Mouse (Mus musculus) ovary, adult 18-20 months (tissue): ENCODE measurements around the gene Exoc3l4.
A peak's percentile ranks its signal among the peaks of the same experiment; 100 is the strongest.

Experiments used
- DNase-seq: peaks from one replicate; pipeline ENCODE4 v3.0.0; 2022; ENCODE audit warnings: low spot score, mixed read lengths

The Exoc3l4 gene

DNA sequence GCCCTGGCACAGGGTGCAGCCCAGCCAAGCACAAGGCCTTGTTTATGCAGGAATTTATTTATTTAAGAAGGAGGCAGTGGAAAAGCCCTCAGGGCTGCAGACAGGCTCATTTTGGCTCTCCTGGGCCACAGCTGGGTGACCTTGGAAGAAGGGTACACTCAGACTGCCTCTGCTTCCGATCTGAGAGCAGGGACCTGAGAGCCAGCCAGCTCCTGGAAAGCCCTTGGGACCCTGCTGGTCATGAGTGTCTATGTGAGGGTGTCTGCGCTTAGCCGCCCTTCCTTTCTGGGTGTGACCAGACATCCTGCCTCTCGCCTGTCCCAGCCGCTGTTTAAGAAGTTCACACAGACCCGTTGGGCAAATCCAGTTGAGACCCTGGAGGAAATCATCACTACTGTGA, 33.5 kb downstream of the Exoc3l4 start:
- DNase-seq, result no peak

DNA sequence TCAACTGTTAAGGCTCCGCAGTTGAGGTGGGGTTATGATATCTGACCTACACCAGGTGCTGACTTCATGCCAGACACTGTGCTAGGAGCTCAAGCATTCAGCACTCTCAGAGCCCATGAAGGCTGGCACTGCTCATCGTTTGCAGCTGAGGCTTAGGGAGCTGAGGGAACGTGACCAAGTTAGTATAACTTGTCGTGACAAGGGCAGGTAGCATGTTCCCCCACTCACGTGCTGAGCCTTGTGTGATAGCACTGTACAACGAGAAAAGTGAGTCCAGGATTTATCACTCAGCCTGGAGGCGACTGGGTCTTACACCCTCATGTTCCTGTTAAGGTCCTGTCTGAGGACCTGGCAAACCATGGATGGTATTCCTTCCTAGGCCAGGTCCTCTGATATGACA, 34.7 kb downstream of the Exoc3l4 start:
- DNase-seq, result no peak

DNA sequence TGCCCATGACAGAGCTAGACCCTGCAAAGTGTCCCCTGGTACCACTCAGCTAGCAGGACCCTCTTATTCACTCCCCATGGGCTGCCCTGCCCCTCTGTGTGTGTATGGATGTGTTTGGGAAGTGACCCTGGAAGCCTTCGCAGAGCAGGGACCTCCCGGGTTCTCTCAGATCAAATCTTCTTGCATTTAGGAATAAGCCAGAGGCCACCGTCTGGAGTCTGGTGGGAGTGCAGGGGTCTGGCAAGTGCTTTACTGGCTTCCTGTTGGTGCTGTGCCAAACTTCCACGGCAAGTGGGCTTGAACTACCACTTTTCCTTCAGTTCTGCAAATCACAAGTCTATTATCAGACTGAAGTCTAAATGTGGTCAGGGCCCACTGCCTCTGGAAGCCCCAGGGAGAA, 37.2 kb downstream of the Exoc3l4 start:
- DNase-seq, result no peak

DNA sequence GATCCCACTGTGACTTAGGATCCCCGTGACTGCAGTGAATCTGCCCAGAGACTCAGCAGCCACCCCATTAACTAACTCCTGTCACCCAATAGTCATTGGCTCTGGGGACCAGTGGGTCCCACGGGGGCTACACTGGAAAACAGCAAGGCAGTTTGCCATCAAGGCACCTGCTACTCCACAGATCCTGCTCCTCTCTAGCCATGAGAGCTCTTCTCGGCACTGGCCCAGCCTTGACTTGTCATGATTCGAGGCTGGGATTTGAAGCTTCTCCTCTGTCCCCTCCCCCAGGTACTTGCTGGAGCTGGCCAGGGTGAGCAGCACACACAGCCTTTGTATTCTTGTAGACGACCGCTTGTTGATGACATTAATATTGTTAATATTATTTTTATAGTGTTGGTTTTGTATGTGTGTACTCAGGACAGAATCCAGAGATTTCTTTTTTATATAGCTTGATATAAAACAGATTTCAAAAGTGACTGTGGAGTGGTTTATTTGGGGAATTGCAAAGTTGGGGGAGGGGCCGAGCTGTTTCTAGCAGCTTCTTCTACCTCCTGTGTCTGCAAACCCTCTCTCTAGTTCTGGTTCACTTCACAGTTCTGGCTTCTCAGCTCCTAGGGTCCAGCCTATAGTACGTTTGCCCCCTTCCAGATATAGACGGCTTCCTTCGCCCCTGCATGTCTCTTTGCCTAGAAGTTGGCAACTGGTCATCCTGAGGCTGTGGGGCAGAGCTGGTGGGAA, 37.9 kb downstream of the Exoc3l4 start:
- DNase-seq, result no peak

DNA sequence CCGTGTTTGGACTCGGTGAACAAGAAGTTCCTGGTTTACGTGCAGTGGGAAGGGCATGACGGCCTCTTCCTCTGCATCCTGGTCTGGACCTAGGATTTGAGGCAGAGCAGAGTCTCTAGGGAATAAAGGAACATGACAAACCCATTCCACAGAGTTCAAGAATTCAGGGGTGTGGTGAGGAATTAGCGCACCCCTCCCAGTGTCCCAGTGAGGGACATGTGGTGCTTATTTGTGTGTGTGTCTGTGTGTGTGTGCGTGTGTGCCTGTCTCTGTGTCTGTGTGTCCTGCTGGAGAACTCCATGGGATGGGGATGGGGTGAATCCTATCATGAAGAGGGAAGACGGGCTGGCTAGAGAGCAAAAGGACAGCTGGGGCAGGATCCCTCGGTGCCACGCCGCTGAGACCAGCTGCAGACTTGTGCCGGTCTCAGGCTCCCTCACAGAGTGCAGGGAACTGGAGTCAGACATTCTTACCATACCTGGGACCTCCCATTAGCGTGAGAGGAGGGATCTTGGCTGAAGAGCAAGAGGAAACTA, 38.6 kb downstream of the Exoc3l4 start:
- DNase-seq, result no peak

DNA sequence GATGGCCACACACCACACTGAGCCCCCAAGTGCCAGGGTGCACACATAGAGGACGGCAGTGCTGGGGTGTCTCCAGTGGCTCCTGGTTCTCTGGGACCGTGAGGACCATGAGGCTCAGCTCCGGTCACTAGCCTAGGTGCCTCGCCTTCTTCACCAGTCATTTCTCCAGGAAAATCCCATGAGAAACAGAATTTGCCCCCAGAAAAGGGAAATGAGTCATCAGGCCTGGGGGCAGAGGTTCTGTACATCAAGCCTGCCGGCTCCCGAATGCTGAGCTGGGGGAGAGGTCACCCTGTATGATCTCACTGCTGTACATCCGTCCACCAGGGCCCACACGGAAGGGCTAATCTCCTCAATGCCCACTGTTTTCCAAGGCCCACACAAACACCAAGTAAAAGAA, 39.0 kb downstream of the Exoc3l4 start:
- DNase-seq, result no peak

DNA sequence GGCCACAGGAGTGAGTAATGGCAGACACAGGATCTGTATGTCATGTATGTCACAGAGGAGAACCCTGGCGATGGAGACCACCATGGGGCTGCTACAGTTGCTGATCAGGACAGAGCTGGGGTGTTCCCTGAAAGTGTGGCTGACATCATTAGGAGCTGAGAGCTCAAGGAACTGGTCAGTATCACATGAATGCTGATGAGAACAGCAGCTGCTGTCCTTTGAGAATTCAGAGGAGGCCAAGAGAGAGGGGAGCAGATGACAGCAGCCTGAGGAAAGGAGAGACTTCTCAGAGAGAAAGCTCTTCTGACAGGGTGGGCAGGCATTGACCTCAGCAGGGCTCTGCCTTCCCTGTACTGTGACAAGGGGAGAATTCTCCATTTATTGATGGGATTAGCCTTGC, 40.9 kb downstream of the Exoc3l4 start:
- DNase-seq, result no peak

DNA sequence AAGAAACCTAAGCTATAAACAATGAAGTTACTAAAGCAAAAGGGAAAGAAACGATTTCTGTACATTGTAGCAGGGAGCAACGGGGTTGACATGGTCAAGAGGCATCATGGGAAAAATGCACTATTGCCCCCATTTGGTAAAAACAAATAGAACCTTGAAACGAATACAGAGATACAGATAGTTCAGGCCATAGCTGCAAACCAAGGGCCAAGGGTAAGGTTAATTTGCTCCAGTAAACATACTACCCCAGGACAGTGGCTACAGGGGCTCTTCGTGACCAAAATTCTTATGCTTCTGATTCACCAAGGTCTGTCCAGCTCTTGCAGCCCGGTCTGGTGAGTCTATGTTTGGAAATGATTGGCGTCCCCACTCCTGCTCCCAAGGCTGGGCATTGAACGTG, 46.8 kb downstream of the Exoc3l4 start:
- no peak for DNase-seq

DNA sequence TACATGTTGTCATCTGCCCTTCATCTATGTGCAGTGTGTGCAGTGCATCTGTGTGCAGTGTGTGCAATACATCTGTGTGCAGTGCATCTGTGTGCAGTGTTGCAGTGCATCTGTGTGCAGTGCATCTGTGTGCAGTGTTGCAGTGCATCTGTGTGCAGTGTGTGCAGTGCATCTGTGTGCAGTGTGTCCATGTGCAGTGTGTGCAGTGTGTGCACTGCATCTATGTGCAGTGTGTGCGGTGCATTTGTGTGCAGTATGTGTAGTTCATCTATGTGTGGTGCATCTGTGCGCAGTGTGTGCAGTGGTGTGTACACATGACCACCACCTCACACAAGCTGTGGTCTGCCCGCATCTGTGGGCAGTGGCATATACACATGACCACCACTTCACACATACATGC, 49.6 kb downstream of the Exoc3l4 start:
- no peak for DNase-seq

DNA sequence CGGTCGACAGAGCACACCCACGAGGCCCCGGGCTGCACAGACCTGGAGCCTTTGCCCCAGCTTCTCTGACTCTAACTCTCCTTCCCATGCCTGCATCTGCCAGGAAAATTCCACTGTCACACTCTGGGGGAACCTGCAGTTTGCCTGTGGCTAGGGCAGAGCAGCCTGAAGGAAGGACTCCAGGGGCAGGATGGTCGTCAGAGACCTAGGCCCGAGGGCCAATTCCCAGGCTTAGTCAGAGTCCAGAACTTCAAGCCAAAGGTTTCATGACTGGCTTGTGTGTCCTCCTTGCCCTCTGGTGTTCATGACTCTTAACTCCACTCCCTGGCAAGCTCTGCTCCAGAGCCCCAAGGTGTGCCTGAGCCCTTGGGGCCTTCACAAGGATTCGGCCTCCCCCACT, 51.4 kb downstream of the Exoc3l4 start:
- no peak for DNase-seq

DNA sequence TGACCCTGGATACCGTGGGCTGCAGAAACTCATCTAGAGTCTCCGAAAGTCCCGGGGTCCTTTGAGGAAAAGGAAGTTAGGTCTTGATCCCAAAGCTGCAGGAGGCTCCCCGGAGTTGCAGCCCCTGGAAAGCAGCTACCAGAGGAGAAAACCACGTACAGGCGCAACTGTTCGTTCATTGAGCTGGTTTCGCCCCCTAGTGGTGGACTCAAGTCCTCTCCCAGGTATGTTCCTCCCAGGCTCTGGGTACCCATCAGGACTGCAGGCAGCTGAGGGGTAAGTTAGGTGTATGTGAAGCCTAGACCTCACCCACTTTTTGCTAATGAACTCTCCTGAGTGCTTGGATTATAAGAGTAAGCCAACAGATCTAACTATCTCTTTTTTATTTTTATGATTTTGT, 52.7 kb downstream of the Exoc3l4 start:
- peak; percentile 44 for DNase-seq

DNA sequence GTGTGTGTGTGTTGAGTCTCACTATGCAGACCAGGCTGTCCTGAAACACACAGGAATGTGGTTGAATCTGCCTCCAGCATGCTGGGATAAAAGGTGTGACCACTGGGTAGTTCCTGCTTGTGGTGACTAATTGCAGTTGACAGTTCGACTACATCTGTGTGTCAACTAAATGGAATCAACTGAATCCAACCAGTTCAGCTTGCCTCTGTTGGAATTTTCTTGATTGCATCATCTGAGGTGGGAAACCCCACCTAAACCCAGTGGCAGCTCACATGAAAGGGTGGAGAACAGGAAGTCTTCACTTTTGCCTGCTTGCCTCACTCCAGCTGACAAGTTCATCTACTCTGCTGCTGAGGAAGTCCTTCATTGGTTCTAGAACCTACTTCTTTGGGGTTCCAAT, 54.3 kb downstream of the Exoc3l4 start:
- no peak for DNase-seq

DNA sequence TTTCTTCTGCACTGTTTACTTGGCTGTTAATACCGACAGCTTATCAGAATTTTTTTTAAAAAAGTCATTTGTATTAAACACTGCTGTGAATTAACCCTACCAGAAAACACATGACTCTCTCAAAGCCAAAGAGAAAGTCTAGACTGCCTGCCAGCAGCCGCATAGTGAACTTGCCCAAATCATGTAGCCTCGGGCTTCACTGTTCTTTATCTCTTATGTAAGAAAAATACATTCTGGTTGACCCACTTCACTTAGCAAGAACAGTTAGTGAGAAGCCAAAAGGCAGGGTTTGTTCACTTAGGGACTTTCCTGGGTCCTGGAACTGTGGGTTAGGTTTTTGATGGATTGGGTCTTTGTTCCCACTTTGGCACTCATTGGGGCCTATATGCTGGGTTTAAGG, 54.9 kb downstream of the Exoc3l4 start:
- no peak for DNase-seq

DNA sequence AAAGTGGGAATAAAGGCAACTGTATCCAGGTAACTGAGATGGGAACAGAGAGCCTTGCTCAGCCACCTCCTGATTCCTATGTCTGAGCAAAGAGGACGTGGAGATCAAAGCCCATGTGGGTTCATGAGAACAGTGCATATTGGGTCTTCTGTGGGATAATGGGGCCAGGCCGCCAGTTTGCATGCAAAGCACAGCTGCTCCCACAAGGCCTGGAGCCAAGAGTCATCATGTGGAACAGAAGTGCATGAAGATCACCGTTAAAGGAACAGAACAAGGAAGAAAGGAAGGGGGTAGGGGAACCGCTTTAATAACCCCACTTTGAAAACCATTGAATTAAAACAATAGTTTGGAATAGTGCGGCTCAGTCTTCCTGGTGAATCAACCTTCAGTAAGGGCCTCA, 56.1 kb downstream of the Exoc3l4 start:
- DNase-seq, result no peak

DNA sequence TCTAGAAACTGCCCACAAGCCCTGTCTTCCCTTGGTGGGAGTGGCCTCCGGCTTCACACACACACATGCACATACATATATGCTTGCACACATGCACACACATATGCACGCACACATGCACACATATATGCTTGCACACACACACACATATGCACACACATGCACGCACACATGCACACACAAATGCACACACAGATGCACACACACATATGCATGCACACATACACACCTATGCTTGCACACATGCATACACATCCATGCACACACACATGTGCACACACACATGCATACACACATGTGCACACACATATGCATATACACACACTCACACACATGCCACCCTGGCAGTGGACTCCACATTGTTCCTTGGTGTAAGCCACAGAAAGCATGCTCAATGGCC, 57.6 kb downstream of the Exoc3l4 start:
- DNase-seq, result no peak

DNA sequence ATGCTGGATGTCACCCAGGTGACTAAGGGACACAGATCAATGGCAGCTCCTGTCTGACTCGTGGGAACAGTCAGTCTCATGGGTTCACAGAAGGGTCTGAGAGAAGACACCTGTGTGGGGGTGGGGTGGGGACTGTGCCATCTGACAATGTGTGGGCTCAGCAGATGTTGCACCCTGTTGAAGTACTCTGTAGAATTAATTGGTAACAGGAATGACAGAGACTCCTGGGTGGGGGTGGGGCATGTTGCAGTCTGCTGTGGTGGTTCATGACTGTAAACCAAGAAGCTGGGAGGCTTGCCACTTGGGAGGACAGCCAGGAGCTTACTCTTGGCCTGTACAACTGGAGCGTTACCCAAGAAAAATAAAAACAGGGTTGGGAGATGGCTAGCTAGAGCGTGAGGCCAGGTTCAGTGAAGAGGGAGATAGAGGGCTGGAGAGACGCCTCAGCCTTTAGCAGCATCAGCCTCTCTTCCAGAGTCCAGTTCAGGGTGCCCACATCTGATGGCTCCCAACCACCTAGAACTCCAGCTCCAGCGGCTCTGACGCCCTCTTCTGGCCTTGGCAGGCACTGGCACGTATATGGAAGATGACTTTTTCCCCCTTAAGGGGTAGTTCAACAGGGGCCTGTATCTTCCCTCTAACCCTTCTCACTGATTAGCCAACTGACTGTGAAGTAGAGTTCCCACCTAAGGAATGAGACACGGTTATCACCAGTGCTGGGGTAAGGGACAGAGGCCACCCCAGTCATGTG, 58.3 kb downstream of the Exoc3l4 start:
- DNase-seq, result peak; percentile 65

DNA sequence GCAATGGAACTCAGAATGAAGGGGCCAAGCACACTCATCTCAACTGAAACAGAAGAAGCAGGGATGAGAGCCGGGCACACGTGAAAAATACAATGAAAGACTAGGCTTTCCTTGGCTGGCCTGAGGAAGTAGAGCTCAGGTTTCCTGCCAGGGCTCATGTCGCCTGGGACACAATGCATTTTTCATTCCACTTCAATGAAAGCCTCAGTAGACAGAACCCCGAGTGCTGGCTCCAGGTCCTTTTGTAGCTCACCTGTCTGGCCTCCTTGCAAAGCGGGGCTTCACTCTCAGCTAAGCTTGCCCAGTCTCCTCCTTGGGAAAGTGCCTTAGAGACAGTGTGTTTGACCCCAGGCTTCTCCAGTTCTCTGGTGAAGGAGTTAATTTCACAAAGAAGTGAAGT, 62.1 kb downstream of the Exoc3l4 start:
- no peak for DNase-seq

DNA sequence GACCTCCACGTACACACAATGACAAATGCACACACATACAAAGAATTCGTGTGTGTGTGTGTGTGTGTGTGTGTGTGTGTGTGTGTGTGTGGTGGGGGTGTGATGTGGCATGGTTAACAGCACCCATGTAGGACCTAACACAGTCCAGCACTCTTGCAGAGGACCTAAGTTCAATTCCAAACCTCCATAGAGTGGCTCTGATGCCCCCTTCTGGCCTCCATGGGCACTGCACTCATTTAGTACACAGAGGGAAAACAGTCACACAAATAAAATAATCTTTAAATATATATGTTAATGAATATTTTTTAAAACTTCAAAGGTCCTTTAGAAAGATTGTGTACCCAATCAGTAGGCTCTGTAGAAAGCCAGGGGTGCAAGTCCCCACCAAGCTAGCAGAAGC, 63.1 kb downstream of the Exoc3l4 start:
- no peak for DNase-seq
